Mouse (Mus musculus) testis, postnatal 10 days (tissue): ENCODE data around the gene Vmn1r178.
"Not testable (repeated sequence)": the region's sequence is repeated elsewhere in the genome, so short reads cannot be mapped to it uniquely, and the experiment has no call there.

Experiments used
- DNase-seq: peaks from one replicate; pipeline ENCODE4 v3.0.0; 2021; ENCODE audit warnings: low spot score

Gene Vmn1r178

DNA sequence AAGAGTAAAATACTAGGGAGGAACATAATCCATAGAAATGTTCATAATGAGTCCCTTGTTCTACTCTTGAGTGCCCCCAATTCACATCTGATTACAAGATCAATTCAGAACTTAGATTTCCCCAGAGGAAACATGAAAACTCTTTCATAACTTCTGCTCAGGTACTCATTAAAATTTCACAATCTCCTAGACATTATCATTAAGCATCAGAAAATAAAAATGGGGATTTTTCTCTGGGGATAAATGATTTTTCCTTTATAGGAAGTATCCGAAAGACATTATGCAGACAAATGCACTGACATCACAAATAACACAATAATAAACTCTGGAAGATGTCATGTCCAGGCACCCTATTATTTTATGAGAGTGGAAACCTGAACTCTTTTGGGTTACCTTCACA, at the start of gene Vmn1r178:
TSS of gene Vmn1r178 (plus strand) at position 301 of the 400 bp plus-strand sequence.
- DNase-seq, result no peak

GRCm38 (mm10) chr7:23866349-23866748, 25.5 kb upstream of the Vmn1r178 start, which contains the start of gene Vmn1r177:
Gene Vmn1r177, minus strand, starts transcription at chr7:23866449.
- not testable (repeated sequence) for DNase-seq

- not testable (repeated sequence) for DNase-seq
These were observed 14.9 kb upstream of the Vmn1r178 start for GRCm38 (mm10) chr7:23876918-23877317.

GRCm38 (mm10) chr7:23926678-23927077, 34.9 kb downstream of the Vmn1r178 start, which contains the start of gene Vmn1r179:
Gene Vmn1r179, plus strand, starts transcription at chr7:23926978.
- DNase-seq, result no peak
